Mouse (Mus musculus) liver, embryonic 11.5 days (tissue): ENCODE data around the gene Dapk1. TPM values are rescaled to one million over a fixed set of nuclear protein-coding genes. Genes with fewer than 3 reads are reported as not detected.

Source experiments
- ATAC-seq: fragments of 200-750 bp; cut with Nextera tagmentation; replicated peaks from 2 replicates; pipeline ENCODE4 v1.8.0; 2017; ENCODE audit warnings: moderate number of reproducible peaks, mild to moderate bottlenecking, moderate TSS enrichment, moderate library complexity; ENCODE audit not compliant: low FRiP score
- DNase-seq: peaks from one replicate; pipeline ENCODE4 v3.0.0-alpha.2; 2017; ENCODE audit warnings: low spot score
- H3K27ac ChIP-seq: fragments of 300-500 bp; sonication (generic); 2 replicates; pipeline ENCODE4 v1.5.1; 2014; ENCODE audit warnings: mild to moderate bottlenecking, low read depth, low read length, control low read depth
- H3K27me3 ChIP-seq: fragments of 300-500 bp; sonication (generic); replicated peaks from 2 replicates; pipeline ENCODE4 v1.6.1; 2014; ENCODE audit warnings: low read length, mixed read lengths; ENCODE audit not compliant: control insufficient read depth, insufficient read depth
- H3K36me3 ChIP-seq: fragments of 300-500 bp; sonication (generic); 2 replicates; pipeline ENCODE4 v1.6.1; 2014; ENCODE audit warnings: mild to moderate bottlenecking, low read length, moderate library complexity, mixed read lengths; ENCODE audit not compliant: control insufficient read depth, insufficient read depth
- H3K4me1 ChIP-seq: fragments of 300-500 bp; sonication (generic); replicated peaks from 2 replicates; pipeline ENCODE4 v1.6.1; 2014; ENCODE audit warnings: low read length, mixed read lengths; ENCODE audit not compliant: control insufficient read depth, insufficient read depth
- H3K4me2 ChIP-seq: fragments of 300-500 bp; sonication (generic); 2 replicates; pipeline ENCODE4 v1.6.1; 2014; ENCODE audit warnings: mild to moderate bottlenecking, control low read depth, moderate library complexity
- H3K4me3 ChIP-seq: fragments of 300-500 bp; sonication (generic); 2 replicates; pipeline ENCODE4 v1.5.1; 2014; ENCODE audit warnings: low read depth, low read length, control low read depth
- H3K9ac ChIP-seq: fragments of 300-500 bp; sonication (generic); 2 replicates; pipeline ENCODE4 v1.6.1; 2014; ENCODE audit warnings: low read depth, low read length, control low read depth
- H3K9me3 ChIP-seq: fragments of 300-500 bp; sonication (generic); 2 replicates; pipeline ENCODE4 v1.6.1; 2016; ENCODE audit warnings: low read length, inconsistent platforms, mixed read lengths; ENCODE audit not compliant: control insufficient read depth
- WGBS: fragments of 180-500 bp; shearing (Covaris S2); extraction: QIAGEN DNeasy Blood & Tissue Kit; methylation state at CpG from one replicate; pipeline ENCODE4 v1.1.7; 2014; 5-methylcytosine and 5-hydroxymethylcytosine counted together
- polyA plus RNA-seq: library from polyadenylated mRNA; unstranded; fragments of >200 nt; fragmentation: Nextera tagmentation; extraction: Ambion mirVana; gene quantifications from 2 replicates; pipeline ENCODE4 v1.2.1, GENCODE M21; 2014

Dapk1 gene
- polyA plus RNA-seq, 1 experiment from 2014 or later: 16.4 TPM

- Histone ChIP-seq H3K27me3 (no peaks in the 10 kb centered on the region), H3K4me2 (no peak overlapping the region), H3K4me1 (peaks cover 34% of the 10 kb centered on the region), H3K27ac (no peak overlapping the region), H3K9me3 (no peaks in the 10 kb centered on the region), H3K9ac (no peak overlapping the region), H3K4me3 (no peak overlapping the region), H3K36me3 (no peaks in the 10 kb centered on the region)
- ATAC-seq: no peak
- WGBS: 74% methylated on average over 4 of the region's 4 CpGs
- no peak for DNase-seq
Observed at GRCm38 (mm10) chr13:60621411-60621965, 19.7 kb downstream of the Dapk1 start.

- no peak for ATAC-seq
Observed at GRCm38 (mm10) chr13:60625581-60625980, 23.8 kb downstream of the Dapk1 start.

GRCm38 (mm10) chr13:60627843-60628656, 26.3 kb downstream of the Dapk1 start:
- no peak for ATAC-seq
- 55% methylated on average over 15 of the region's 15 CpGs for WGBS

More at GRCm38 (mm10) chr13:60625581-60625980, 23.8 kb downstream of the Dapk1 start:
- no peak overlapping the region for H3K27ac ChIP-seq
- no peak overlapping the region for H3K9ac ChIP-seq
- DNase-seq: no peak
- no peak overlapping the region for H3K4me2 ChIP-seq
- WGBS: 81% methylated on average over 7 of the region's 7 CpGs
- H3K27me3 ChIP-seq: no peaks in the 10 kb centered on the region
- peaks cover 1% of the 10 kb centered on the region; the same call in 1 of the 2 replicates for H3K4me1 ChIP-seq
- no peaks in the 10 kb centered on the region for H3K9me3 ChIP-seq
- no peak overlapping the region for H3K4me3 ChIP-seq
- H3K36me3 ChIP-seq: no peaks in the 10 kb centered on the region

GRCm38 (mm10) chr13:60628657-60628950, 26.9 kb downstream of the Dapk1 start:
- ATAC-seq (no peak), DNase-seq (no peak)
- H3K27me3 ChIP-seq: no peaks in the 10 kb centered on the region
- H3K27ac ChIP-seq: no peak overlapping the region
- H3K9ac ChIP-seq: no peak overlapping the region
- no peaks in the 10 kb centered on the region for H3K4me1 ChIP-seq
- 37% methylated on average over 2 of the region's 2 CpGs for WGBS
- H3K4me3 ChIP-seq: no peak overlapping the region
- H3K4me2 ChIP-seq: no peak overlapping the region
- no peaks in the 10 kb centered on the region for H3K36me3 ChIP-seq
- H3K9me3 ChIP-seq: no peaks in the 10 kb centered on the region

More at GRCm38 (mm10) chr13:60627843-60628656, 26.3 kb downstream of the Dapk1 start:
- Histone ChIP-seq H3K4me3 (no peak overlapping the region), H3K9me3 (no peaks in the 10 kb centered on the region), H3K36me3 (no peaks in the 10 kb centered on the region), H3K27ac (no peak overlapping the region), H3K9ac (no peak overlapping the region), H3K4me1 (no peaks in the 10 kb centered on the region), H3K4me2 (no peak overlapping the region), H3K27me3 (no peaks in the 10 kb centered on the region)
- no peak for DNase-seq

GRCm38 (mm10) chr13:60629419-60629818, 27.7 kb downstream of the Dapk1 start:
- Histone ChIP-seq H3K4me1 (no peaks in the 10 kb centered on the region), H3K36me3 (no peaks in the 10 kb centered on the region), H3K27ac (no peak overlapping the region), H3K4me2 (no peak overlapping the region), H3K27me3 (no peaks in the 10 kb centered on the region), H3K9ac (no peak overlapping the region), H3K4me3 (no peak overlapping the region), H3K9me3 (no peaks in the 10 kb centered on the region)
- DNase-seq (no peak), ATAC-seq (no peak)
- 89% methylated on average over 9 of the region's 9 CpGs for WGBS

- H3K27me3 ChIP-seq: no peaks in the 10 kb centered on the region
- no peak overlapping the region for H3K4me3 ChIP-seq
- H3K9ac ChIP-seq: no peak overlapping the region
- no peaks in the 10 kb centered on the region for H3K36me3 ChIP-seq
- ATAC-seq (no peak), DNase-seq (no peak)
- H3K4me2 ChIP-seq: no peak overlapping the region
- WGBS: 67% methylated on average over 6 of the region's 6 CpGs
- no peaks in the 10 kb centered on the region for H3K4me1 ChIP-seq
- H3K27ac ChIP-seq: no peak overlapping the region
- H3K9me3 ChIP-seq: no peaks in the 10 kb centered on the region
Observed at GRCm38 (mm10) chr13:60633945-60634344, 32.2 kb downstream of the Dapk1 start.

- Histone ChIP-seq H3K9me3 (no peaks in the 10 kb centered on the region), H3K27me3 (no peaks in the 10 kb centered on the region), H3K4me2 (no peak overlapping the region), H3K9ac (no peak overlapping the region), H3K36me3 (no peaks in the 10 kb centered on the region), H3K4me3 (no peak overlapping the region), H3K27ac (no peak overlapping the region), H3K4me1 (peaks cover 7% of the 10 kb centered on the region)
- ATAC-seq: no peak
- DNase-seq: no peak
- WGBS: 82% methylated on average over 6 of the region's 6 CpGs
Observed at GRCm38 (mm10) chr13:60635636-60636035, 33.9 kb downstream of the Dapk1 start.

- peak; percentile 53; the same call in 1 of the 2 replicates for ATAC-seq
- no peak for DNase-seq
Observed at GRCm38 (mm10) chr13:60639482-60640055, 37.8 kb downstream of the Dapk1 start.

More at GRCm38 (mm10) chr13:60639482-60640055, 37.8 kb downstream of the Dapk1 start:
- no peak overlapping the region for H3K4me2 ChIP-seq
- 73% methylated on average over 11 of the region's 11 CpGs for WGBS
- no peaks in the 10 kb centered on the region for H3K27me3 ChIP-seq
- peaks cover 16% of the 10 kb centered on the region for H3K4me1 ChIP-seq
- H3K9me3 ChIP-seq: no peaks in the 10 kb centered on the region
- H3K36me3 ChIP-seq: no peaks in the 10 kb centered on the region
- H3K27ac ChIP-seq: no peak overlapping the region
- no peak overlapping the region for H3K9ac ChIP-seq
- H3K4me3 ChIP-seq: no peak overlapping the region
